Comparison of ENCODE assay signal across 8 mouse cellular contexts in the genomic region with DNA sequence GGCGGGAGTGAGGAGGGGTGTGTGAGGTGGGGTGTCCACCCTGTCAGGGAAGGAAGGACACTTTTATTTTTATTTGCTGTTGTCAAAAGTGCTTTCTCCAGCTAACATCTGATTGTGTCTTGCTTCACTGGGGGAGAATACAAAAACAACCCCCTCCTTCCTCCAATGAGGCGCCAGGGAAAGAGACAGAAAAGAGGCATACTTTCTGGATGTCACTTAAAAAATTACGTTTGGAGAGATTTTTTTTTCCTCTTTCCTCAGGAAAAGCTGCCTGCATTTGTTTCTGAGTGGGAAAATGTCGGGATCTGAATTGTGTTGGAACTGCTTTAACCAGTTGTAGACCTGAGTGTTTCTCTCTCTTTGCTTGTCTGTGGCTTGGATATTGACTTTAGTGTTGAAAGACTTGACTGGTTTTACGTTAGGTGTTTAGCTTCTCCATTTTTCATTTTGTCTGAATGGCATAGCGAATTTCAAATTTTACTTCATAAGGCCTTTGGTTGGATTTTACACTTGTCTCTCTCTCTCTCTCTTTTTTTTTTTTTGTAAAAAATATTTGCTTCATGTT. TPM values are rescaled to one million over a fixed set of nuclear protein-coding genes. Genes with fewer than 3 reads are reported as not detected.
A peak's percentile ranks its signal among the peaks of the same experiment; 100 is the strongest.
DNase-seq lines count a peak whose midpoint lies in the region; ATAC-seq and TF ChIP-seq lines count a peak whose summit lies in the region.

No protein-coding gene starts in this region.

- intact Hi-C loops in left cerebral cortex, postnatal 10 days (cut with DNase I): no loop called here

- ATAC-seq in liver, embryonic 13.5 days (ENCODE audit: low read depth): no peak

- WGBS in liver, embryonic 13.5 days (ENCODE audit: insufficient replicate concordance): 3% methylated on average over 6 of the region's 6 CpGs
- WGBS in small intestine, adult 2 months: 8% methylated on average over 6 of the region's 6 CpGs

- H3K27ac ChIP-seq in liver, embryonic 13.5 days: peak overlapping the region; percentile 91
- H3K27ac ChIP-seq in small intestine, adult 2 months (ENCODE audit: insufficient read depth, low read depth, low read length): no peak overlapping the region; the same call in 1 of the 2 replicates

- H3K4me3 ChIP-seq in liver, embryonic 13.5 days (replicated peaks): peak overlapping the region; percentile 98
- peak overlapping the region; percentile 97 for H3K4me3 ChIP-seq in small intestine, adult 2 months (ENCODE audit: low read depth, low read length)

- DNase-seq in kidney, postnatal 14 days: peak; percentile 11
- DNase-seq in kidney, adult 9 months: no peak
- DNase-seq in adipocyte (ENCODE audit: low spot score): peak; percentile 64
- peak; percentile 6 for DNase-seq in forelimb bud, embryonic 11.5 days (ENCODE audit: low read depth, low spot score)
- no peak for DNase-seq in liver, embryonic 13.5 days
- DNase-seq in left cerebral cortex, adult 9 months (ENCODE audit: low spot score in 2 of 2): no peak
- DNase-seq in left cerebral cortex, postnatal 10 days (ENCODE audit: extremely low spot score in 1 of 2, low spot score in 2 of 2): no peak

- TF ChIP-seq CTCF in small intestine, adult 2 months (IDR thresholded peaks at IDR 0.05; ENCODE audit: extremely low read depth, insufficient read length, insufficient replicate concordance, low read depth, low read length): no peak

- H3K9me3 ChIP-seq in liver, embryonic 13.5 days (replicated peaks): no peaks in the 10 kb centered on the region

- peaks cover 20% of the 10 kb centered on the region for H3K4me1 ChIP-seq in liver, embryonic 13.5 days (replicated peaks)
- no peaks in the 10 kb centered on the region for H3K4me1 ChIP-seq in small intestine, adult 2 months (ENCODE audit: control insufficient read depth, insufficient read depth, insufficient read length, low read length)

- no peaks in the 10 kb centered on the region for H3K27me3 ChIP-seq in liver, embryonic 13.5 days
- H3K27me3 ChIP-seq in small intestine, adult 2 months (ENCODE audit: control insufficient read depth, insufficient read depth, low read length): no peaks in the 10 kb centered on the region

- TF ChIP-seq POLR2A in small intestine, adult 2 months (IDR thresholded peaks at IDR 0.05; ENCODE audit: low read depth, low read length): no peak

- H3K36me3 ChIP-seq in liver, embryonic 13.5 days: no peaks in the 10 kb centered on the region
- no peaks in the 10 kb centered on the region for H3K36me3 ChIP-seq in small intestine, adult 2 months (ENCODE audit: control insufficient read depth, insufficient read depth, low read length)

- H3K4me2 ChIP-seq in liver, embryonic 13.5 days: peak overlapping the region; percentile 78

- H3K9ac ChIP-seq in liver, embryonic 13.5 days: peak overlapping the region; percentile 94

RNA-seq across cellular contexts. Expression of gene Orc4, which starts 0.3 kb away (rescaled TPM):
- polyA plus RNA-seq in liver, embryonic 13.5 days (2015; fragmentation: Nextera tagmentation; extraction: Ambion mirVana): 48.7 and 58.7 TPM in 2 replicates
- polyA plus RNA-seq in small intestine, adult 2 months (2012; rRNA removed): 1.3 and 1.5 TPM in 2 replicates
- 10 to 100 TPM; 67.9 to 70.2 TPM for total RNA-seq in left cerebral cortex, postnatal 10 days (2021)

RNA-seq across cellular contexts. Expression of gene Mbd5, which starts 1.1 kb away (rescaled TPM):
- 5.5 and 6.7 TPM in 2 replicates for polyA plus RNA-seq in liver, embryonic 13.5 days (2015; fragmentation: Nextera tagmentation; extraction: Ambion mirVana)
- polyA plus RNA-seq in small intestine, adult 2 months (2012; rRNA removed): 1.5 and 3.4 TPM in 2 replicates
- total RNA-seq in left cerebral cortex, postnatal 10 days (2021): 100 to 1,000 TPM in 1 of 2 experiments, 10 to 100 TPM in 1; 97.3 to 101 TPM

Comparison
In these comparisons a context has a peak if more than half of its experiments do, and no peak if none do; other contexts are left out.
1. DNase-seq: peak in kidney, postnatal 14 days (single experiment), adipocyte (single experiment) and forelimb bud, embryonic 11.5 days (single experiment); none in kidney, adult 9 months (single experiment), liver, embryonic 13.5 days (single experiment), left cerebral cortex, adult 9 months (0 of 2) and left cerebral cortex, postnatal 10 days (0 of 2).
2. RNA of gene Orc4, which starts 0.3 kb away (polyA plus RNA-seq): 48.7 to 58.7 TPM in liver, embryonic 13.5 days; 1.3 to 1.5 TPM in small intestine, adult 2 months; every median in the first group is over 10 times any median in the second.